Mouse (Mus musculus) forebrain, embryonic 11.5 days (tissue): ENCODE results near the gene Tshr. TPM values are rescaled to one million over a fixed set of nuclear protein-coding genes. Genes with fewer than 3 reads are reported as not detected.

Experiments used
- ATAC-seq: fragments of 200-750 bp; cut with Nextera tagmentation; replicated peaks from 2 replicates; pipeline ENCODE4 v1.8.0; 2017; ENCODE audit warnings: moderate TSS enrichment; ENCODE audit not compliant: low FRiP score
- DNase-seq: peaks from one replicate; pipeline ENCODE4 v3.0.0-alpha.2; 2017; ENCODE audit warnings: low spot score
- H3K27ac ChIP-seq: fragments of 300-500 bp; sonication (generic); 2 replicates; pipeline ENCODE4 v1.5.1; 2014; ENCODE audit warnings: low read depth, low read length
- H3K27me3 ChIP-seq: fragments of 300-500 bp; sonication (generic); 2 replicates; pipeline ENCODE4 v1.6.1; 2014; ENCODE audit warnings: mild to moderate bottlenecking, low read length, mixed read lengths; ENCODE audit not compliant: control insufficient read depth, insufficient read depth
- H3K36me3 ChIP-seq: fragments of 300-500 bp; sonication (generic); 2 replicates; pipeline ENCODE4 v1.6.1; 2014; ENCODE audit warnings: mild to moderate bottlenecking, low read length, moderate library complexity, mixed read lengths; ENCODE audit not compliant: control insufficient read depth, insufficient read depth
- H3K4me1 ChIP-seq: fragments of 300-500 bp; sonication (generic); replicated peaks from 2 replicates; pipeline ENCODE4 v1.6.1; 2014; ENCODE audit warnings: low read length, mixed read lengths; ENCODE audit not compliant: control insufficient read depth, insufficient read depth
- H3K4me2 ChIP-seq: fragments of 300-500 bp; sonication (generic); 2 replicates; pipeline ENCODE4 v1.6.1; 2014; ENCODE audit warnings: low read depth, mild to moderate bottlenecking, low read length, moderate library complexity, mixed read lengths; ENCODE audit not compliant: severe bottlenecking
- H3K4me3 ChIP-seq: fragments of 300-500 bp; sonication (generic); 2 replicates; pipeline ENCODE4 v1.5.1; 2014; ENCODE audit warnings: low read depth, low read length
- H3K9ac ChIP-seq: fragments of 300-500 bp; sonication (generic); 2 replicates; pipeline ENCODE4 v1.6.1; 2014; ENCODE audit warnings: low read length
- H3K9me3 ChIP-seq: fragments of 300-500 bp; sonication (generic); 2 replicates; pipeline ENCODE4 v1.6.1; 2016; ENCODE audit warnings: low read length, mixed read lengths; ENCODE audit not compliant: control insufficient read depth
- WGBS: fragments of 180-500 bp; shearing (Covaris S2); extraction: QIAGEN DNeasy Blood & Tissue Kit; methylation state at CpG from one replicate; pipeline ENCODE4 v1.1.7; 2014; 5-methylcytosine and 5-hydroxymethylcytosine counted together
- polyA plus RNA-seq: library from polyadenylated mRNA; unstranded; fragments of >200 nt; fragmentation: Nextera tagmentation; extraction: Ambion mirVana; gene quantifications from 2 replicates; pipeline ENCODE4 v1.2.1, GENCODE M21; 2014

Gene Tshr
- polyA plus RNA-seq, 1 experiment from 2014 or later, result 0.31 TPM

GRCm38 (mm10) chr12:91592128-91592527 is 207.8 kb downstream of the Tshr start:
- WGBS, result 94% methylated on average over 3 of the region's 3 CpGs
- no peak overlapping the region for H3K27ac ChIP-seq
- no peaks in the 10 kb centered on the region for H3K36me3 ChIP-seq
- DNase-seq (no peak), ATAC-seq (no peak)
- no peak overlapping the region for H3K4me3 ChIP-seq
- H3K4me2 ChIP-seq, result no peak overlapping the region
- no peak overlapping the region for H3K9ac ChIP-seq
- H3K27me3 ChIP-seq, result no peaks in the 10 kb centered on the region
- H3K9me3 ChIP-seq, result no peaks in the 10 kb centered on the region
- H3K4me1 ChIP-seq, result peaks cover under 1% of the 10 kb centered on the region; the same call in 1 of the 2 replicates

Other genes starting within 250 kb of the Tshr start
- gene Cep128, start 154 bp upstream of the Tshr start, polyA plus RNA-seq, result 12.9 TPM in 2 replicates
- 45.5 and 47.9 TPM in 2 replicates for gene Gtf2a1, start 205.9 kb downstream of the Tshr start, polyA plus RNA-seq